Mouse (Mus musculus): ENCODE data around the gene Zmiz1.

The Zmiz1 gene

DNA sequence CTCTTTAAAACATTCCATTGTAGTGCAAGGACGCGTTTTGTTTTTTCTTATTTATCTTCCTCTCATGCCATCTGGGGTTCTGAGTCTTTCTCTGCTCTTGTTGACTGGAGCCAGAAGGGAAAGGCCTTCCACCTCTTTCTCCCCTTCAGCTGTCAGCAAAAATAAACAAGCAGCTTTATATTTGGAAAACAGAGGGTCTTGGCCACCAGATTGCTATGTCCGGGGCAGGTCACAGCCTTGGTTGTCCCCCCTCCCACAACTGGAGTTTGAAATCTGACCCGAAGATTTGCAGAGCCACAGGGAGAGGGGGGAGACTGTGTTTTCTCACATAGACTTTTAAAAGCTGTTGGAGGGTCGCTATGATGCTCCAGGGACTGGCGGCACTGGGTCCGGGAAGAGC lies 96.9 kb downstream of the Zmiz1 start:
- no peak for DNase-seq (ENCODE audit: low read depth, low spot score)

DNA sequence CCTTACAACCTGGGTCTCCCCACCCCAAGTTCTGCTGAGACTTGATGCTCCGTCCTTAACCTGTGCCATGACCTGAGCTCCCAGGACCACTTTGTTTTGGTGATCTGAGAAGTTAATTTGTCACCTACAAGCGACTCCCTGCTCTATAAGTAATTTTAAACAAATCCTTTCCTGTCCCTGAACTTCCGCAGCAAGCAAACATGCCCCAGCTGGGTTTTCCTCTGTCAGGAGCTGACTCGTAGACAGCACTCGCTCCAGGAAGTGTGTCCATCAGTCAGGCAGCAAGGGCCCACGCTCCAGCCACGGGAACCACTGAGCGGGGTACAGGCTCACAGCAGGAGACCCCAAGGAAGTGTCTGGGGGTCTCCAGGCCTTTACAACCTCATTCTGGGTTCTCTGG lies 98.0 kb downstream of the Zmiz1 start:
- DNase-seq (ENCODE audit: low read depth, low spot score): no peak

DNA sequence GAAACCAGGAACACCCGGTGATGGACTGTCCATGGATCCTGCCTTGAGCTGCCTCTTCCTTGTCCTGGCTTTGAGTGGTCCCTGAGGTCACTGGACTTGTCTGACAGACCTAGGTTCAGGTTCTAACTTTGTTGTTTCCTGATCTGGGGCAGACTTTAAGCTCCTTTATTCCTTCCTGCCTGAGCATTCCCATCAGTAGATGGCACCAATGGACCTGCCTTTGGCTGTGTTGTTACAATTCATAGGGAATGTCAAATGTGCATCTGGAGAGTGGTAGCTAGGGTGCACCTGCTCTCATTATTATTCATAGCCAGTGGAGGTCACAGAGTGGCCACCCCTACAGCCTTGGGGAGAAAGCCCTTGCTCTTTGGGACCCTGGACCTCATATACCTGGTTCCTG lies 99.5 kb downstream of the Zmiz1 start:
- DNase-seq (ENCODE audit: low read depth, low spot score): no peak

DNA sequence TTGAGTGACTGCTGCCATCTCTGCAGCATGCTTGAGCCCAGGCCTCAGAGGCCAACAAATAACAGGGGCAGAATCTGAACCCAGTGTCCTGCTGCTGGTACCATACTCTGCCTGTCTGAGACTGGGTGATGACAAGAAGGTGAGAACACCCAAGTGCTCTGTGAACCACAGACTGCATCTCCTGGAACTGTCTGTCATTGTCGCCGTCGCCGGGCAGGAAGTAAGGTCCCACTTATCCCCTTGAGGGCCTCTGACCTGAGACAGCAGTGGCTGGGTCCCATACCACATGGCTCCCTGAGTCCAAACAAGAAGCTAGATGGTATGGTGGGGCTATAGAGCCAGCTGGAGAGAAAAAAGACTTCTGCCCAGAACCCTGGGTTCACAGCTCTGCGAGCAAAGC lies 100.9 kb downstream of the Zmiz1 start:
- no peak for DNase-seq (ENCODE audit: low read depth, low spot score)

DNA sequence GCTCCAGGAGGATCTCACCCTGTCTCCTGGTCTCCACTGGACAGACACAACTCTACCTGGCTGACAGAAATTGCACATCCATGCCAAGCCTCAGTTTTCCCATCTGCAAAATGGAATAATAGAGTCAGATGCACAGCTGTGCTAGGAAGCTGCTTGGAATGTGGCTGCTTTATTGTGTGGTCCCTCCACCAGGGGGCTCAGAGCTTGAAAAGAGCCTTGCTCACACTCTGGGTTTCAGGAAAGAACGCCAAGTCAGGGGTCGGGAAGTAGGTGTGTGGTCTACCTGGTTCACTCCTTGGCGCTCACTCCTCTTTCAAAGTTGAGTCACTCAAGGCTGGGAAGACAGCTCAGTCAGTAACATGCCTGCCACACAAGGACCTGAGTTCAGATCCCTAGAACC lies 101.9 kb downstream of the Zmiz1 start:
- DNase-seq (ENCODE audit: low read depth, low spot score): no peak

DNA sequence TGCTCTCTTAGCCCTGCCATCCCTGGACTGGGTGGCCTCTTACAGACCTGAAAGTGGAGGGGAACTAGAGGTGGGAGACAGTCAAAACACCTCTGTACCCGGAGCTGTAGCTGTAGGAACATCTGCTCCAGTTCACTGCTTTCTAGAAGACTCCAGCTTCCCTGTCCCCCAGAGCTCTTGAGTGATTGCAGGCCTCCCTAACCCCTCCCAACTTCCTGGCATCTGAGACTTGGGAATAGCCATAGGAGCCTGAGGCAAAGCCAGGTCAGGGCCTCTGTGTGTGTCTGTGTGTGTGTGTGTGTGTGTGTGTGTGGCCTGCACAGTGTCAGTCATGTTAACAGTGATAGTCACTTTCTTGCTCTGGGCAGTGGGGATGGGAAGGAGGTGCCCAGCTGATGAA lies 102.7 kb downstream of the Zmiz1 start:
- no peak for DNase-seq (ENCODE audit: low read depth, low spot score)

DNA sequence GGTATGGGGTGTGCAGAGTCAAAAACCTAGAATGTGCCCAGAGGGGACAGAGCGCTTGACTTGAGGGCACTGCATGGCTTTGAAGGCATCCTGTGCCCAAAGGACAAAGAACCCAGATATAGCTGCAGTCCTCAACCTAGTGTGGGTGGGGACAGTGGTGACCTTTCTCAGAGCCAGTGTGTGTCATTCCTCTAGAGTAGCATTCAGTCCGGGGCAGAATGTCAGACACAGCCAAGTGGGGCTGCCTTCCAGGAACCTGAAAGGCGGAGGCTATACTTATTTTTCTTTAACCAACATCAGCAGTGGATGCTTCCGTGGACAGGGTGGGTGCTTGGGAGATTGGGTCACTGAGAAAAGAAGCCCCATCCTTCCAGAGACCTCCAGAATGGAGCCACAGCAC lies 103.5 kb downstream of the Zmiz1 start:
- no peak for DNase-seq (ENCODE audit: low read depth, low spot score)

DNA sequence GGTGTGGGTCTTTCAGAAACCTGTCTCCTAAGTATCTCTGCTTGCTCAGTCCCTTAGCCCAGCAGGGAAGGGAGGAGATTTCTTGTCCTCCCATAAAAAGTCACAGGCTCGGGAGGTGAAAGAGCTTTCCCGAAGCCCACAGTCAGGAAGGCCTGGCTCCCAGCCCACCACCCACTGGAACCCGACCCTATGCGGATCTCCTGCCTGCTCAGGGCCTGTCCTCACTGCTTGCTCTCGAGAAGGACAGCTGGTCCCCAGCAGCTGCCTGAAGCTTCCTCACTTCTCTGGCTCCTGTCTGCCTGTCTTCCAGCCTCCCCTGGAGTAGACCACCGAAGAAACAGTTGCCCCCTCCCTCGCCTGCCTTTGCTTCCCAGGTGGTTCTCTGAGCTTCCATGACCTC lies 103.9 kb downstream of the Zmiz1 start:
- DNase-seq (ENCODE audit: low read depth, low spot score): no peak

DNA sequence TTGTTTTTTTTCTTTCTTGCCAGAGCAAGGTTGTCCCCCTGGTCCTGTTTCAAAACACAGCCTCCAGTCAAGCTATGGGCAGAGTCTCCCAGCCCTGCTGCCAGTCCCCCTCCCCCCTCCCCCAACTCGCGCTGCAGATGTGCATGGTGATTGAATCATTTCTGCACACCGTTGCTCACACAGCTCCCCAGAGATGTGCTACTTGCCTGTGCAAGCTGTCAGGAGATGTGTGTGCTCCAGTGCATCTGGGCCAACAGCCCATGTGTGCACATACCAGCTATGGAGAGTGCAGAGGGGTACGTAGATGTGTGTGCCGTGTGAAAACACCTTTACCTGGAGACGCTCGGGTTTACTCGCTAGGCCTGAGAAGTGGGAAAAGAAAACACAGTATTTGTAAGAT lies 105.6 kb downstream of the Zmiz1 start:
- DNase-seq (ENCODE audit: low read depth, low spot score): no peak

DNA sequence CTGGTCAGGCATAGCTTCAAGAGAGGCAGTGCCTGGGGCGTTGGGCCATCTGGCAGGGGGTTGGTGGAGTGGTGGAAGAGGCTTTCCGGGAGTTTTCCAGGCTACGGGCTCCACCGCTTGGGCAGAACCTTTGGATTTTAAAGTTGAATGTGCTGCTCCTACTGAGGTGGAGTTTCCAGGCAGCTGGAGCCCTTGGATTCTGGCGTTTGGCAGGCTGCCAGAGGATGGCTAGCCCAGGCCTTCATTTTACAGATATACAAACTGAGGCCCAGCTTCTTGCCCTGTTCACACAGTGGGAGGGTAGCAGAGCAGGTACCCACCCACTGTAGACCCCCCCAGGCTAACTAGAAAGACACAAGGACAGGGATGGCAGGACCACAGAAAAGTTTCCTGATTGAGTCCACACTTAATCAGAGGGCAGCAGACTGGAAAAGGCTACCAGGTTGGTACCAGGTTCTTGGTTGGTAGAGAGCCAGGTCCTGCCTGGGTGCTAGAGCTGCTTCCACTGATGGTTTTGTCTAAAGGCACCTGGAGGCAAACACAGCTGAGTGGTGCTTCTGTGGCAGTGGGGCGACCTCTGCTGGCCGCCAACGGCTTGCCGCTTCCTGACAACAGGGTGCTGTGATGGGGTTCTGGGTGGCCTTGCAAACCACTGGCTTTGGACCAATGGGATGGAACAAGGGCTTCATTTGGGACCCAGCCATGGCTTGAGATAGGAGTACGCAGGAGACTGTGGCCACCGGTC lies 106.5 kb downstream of the Zmiz1 start:
- peak; percentile 55 for DNase-seq (ENCODE audit: low read depth, low spot score)

DNA sequence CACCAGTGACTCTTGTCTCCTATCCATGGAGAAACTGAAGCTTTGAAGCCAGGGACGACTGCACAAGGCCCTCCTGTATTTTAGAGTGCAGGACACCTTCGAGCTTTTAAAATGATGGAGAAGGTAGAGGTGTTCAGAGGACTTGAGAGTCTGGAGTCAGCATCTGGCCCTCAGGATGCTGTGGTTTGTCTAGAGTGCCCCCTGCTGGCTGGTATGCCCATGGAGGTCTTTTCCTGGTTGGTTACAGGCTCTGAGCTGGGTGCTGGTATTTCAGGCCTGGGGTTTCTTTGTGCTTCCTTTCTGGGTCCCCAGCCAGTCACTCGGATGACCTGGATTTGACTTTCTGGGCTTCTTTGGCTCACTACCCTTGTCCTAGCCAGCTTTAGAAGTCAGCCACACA lies 108.3 kb downstream of the Zmiz1 start:
- DNase-seq (ENCODE audit: low read depth, low spot score): no peak

DNA sequence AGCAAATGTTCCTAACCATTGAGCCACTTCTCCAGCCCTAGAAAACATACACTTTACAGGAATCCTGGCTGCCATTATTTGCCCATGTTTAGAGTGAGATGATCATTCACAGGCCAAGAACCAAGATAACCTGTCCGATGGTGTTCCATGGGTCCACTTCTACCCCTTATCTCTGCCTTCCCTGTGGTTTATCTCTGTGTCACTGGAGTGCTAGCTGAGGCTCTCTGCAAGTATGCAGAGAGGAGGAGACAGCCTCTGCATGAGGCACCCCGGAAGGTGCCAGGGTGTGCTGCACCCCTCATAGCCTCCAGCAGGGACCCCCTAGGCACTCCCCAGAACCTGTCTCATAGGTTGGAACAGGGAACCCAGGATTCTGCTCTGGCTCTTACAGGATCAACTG lies 108.9 kb downstream of the Zmiz1 start:
- no peak for DNase-seq (ENCODE audit: low read depth, low spot score)

DNA sequence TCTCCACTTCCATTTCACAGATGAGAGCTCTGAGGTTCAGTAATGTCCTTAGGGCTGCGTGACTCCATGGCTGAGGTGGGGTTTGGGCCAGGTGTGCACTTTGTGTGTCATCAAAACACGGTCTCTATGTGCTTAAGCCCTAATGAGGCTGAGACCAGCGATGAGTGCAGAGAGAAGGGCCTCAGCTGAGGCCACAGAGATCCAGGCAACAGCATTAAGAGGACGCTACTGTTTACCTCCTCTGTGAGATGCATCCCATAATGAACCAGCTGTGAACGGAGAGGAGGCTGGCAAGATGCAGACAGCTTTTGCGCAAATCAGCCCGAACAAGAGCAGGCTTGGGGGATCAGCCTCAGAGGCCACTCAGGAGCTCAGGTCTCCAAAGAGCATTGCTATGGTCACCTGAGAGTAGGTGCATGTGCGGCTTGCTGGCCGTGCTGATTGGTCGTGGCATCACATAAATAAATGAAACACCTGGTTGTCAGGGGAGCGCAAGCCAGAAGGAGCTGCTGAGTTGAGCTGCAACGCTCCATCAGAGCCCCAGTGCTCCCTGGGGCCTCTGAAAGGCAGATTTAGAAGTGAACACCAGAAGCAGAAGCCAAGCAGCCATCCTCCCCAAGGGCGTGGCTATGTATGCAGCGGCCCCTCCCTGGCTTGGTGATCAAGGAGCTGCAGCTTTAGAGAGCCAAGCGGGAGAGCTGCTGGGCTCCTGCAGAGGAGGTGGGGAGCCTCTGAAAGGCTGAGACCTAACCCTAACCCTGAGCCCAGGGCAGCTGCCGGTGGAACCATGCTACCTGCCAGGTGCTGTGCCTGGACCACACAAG lies 115.3 kb downstream of the Zmiz1 start:
- no peak for DNase-seq (ENCODE audit: low read depth, low spot score)

DNA sequence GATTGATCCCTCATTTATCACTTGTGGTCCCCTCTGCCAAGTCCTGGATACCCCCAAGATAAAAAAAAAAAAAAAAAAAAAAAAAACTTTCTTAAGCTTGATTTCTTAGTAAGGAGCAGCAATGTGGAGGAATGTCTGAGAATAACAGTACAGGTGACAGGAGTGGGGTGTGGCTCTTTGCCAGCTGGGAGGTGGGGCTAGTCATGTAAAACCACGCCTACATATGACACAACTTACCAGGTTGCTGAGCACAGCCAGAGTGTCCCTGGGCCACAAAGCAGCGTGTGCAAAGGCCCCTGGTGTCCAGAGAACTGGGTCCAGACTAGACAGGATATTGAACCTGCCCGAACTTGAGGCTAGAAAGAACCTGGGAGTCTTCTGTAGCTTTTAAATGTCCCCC lies 117.7 kb downstream of the Zmiz1 start:
- no peak for DNase-seq (ENCODE audit: low read depth, low spot score)

DNA sequence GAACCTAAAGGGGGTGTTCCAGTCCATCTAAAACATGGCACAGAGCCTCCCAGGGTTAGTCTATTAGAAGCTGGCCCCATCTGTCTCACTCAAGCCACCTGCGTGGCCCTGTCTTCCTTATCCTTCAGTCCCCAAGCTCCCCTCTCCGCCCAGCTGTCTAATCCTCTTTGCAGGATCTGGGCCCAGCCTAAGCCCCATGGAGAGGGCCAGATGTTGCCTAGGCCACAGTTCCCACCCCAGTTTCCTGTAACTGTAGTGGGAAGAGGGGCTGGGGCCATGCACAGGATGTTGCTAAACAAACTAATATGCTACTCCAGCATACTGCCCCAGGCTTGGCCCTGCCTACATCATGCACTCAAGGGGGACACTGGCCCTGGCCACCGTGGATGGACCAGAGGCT lies 118.4 kb downstream of the Zmiz1 start:
- peak; percentile 78 for DNase-seq (ENCODE audit: low read depth, low spot score)

DNA sequence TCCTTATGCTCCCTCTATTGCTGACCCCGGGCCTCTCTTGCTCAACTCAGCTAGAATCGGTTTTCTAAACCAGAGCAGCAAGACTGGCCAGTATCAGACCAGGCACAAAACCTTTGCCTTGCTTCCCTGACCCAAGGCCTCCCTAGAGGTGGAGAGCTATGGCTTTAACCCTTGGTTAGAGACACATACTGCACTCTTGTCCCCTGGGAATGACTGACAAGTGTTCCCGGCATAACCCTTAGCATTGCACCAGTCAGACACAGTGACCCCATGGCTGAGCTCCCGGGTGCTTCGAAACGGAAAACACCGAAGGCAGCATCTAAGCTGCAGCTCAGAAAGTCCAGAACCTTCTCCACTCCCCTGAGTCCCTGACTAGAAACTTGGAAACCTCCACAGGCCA lies 120.6 kb downstream of the Zmiz1 start:
- DNase-seq (ENCODE audit: low read depth, low spot score): no peak

DNA sequence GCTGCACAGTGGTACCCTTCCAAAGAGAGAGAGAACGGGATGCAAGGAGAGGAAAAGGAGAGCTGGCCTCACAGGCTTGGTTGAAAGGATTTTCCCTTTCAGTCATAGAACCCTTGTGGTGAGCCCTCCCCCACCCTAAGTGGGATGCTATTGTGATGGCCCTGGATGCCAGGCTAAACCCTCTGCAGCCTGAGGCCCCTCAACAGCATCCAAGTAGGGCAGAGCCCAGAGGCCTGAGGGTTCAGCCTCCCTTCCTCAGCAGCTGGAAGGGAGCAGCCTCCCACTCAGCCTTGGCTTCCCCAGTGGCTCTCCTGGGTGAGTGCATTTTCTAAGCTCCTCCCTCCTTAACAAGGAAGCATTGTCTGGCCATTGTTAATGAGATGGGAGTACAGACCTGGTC lies 121.4 kb downstream of the Zmiz1 start:
- no peak for DNase-seq (ENCODE audit: low read depth, low spot score)

DNA sequence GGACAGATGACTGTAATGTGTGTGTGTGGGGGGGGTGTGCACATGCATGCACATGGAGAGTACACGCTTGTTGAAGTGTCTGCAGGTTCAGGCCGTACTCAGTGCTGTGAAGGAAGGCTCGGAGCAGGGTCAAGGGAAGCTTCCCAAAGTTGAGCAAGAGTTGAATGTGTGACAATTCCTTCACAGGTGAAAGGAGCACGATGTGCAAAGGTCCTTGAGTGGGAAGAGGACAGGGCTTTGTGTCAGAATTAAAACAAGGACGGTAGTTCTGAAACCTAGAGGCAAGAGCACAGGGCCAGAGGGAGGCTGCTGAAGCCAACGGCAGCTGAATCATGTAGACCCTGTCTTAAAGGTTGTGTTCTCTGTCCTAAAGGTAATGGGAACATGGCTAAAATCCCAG lies 123.6 kb downstream of the Zmiz1 start:
- DNase-seq (ENCODE audit: low read depth, low spot score): no peak

DNA sequence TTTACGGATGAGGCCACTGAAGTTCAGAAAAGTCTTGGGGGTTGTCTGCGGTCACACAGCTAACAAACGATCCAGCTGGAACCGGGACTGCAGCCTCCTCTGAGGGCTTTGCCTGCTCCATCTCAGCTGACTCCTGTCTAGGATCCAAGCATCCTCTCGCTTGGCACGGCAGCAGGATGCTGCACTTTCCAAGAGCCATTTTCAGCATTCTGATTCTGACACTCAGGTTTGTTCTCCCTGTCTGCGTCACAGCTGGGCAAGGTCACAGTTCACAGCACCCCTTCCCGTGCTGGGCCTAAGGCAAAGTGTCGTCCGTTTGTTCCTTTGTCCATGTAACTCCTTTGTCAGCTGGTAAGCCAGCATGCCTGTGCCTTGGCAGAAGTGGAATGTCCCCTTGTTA lies 124.9 kb downstream of the Zmiz1 start:
- no peak for DNase-seq (ENCODE audit: low read depth, low spot score)

DNA sequence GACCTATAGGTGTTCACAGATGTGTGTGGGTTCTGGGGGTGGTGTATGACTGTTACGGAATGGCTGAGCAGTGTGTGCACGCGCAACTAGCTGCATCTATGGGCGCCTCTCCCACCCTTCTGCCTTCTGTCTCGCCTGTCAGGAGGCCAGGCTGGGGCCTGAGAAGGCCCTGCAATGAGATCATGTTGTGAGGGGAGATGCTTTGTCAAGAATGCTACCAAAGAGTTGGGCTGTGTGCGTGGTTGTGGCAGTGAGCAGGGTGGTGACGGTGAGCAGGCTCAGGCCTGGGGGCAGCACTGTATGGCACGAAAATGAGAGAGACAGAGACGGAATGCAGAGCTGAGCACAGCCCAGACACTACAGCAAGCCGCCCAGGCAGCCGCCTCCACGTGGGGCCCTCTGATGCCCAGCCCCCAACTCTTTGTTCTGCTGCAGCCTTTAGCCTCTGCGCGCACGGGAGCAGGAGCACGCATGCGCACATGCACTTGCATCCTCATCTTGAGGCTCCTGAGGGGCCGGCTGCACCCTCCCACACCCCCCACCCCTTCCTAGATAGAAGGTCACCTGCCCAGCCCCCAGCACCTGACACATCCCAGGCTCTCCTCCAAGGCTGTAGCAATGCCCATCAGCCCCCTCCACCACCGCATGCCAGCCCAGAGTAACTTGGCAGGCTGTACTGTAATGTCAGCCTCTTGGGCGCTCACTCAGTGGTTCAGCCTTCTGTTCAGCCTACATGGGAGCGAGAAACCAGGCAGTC lies 126.7 kb downstream of the Zmiz1 start:
- DNase-seq (ENCODE audit: low read depth, low spot score): no peak

DNA sequence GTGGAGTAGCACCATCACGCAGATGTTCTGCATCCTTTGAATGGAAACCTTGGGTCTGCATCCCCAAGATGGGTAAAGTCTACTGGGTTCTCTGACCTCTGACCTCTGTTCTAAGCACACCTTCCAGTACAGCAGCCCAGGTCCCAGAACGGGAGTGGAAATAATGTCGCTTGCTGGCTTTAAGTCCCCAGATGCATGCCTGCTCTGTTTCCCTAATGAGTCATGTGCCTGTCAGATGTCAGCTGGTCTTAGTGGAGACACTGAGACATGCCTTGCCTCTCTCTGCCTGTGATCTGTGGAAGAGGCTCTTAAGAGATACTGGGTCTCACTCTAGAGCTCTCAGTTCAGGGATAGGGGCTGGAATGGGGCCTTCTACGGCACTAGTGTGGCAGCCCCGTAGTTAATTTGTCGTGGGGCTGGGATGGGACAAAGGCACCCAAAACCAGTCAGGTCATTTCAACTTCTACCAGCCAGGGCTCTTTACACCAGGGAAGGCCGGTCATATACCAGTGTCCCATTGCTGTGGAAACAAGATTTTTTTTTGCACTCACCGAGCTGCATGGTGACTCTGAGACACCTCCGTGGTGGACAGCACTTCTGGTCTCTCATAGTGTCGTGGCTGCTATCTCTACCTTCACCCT lies 128.0 kb downstream of the Zmiz1 start:
- DNase-seq (ENCODE audit: low read depth, low spot score): no peak

DNA sequence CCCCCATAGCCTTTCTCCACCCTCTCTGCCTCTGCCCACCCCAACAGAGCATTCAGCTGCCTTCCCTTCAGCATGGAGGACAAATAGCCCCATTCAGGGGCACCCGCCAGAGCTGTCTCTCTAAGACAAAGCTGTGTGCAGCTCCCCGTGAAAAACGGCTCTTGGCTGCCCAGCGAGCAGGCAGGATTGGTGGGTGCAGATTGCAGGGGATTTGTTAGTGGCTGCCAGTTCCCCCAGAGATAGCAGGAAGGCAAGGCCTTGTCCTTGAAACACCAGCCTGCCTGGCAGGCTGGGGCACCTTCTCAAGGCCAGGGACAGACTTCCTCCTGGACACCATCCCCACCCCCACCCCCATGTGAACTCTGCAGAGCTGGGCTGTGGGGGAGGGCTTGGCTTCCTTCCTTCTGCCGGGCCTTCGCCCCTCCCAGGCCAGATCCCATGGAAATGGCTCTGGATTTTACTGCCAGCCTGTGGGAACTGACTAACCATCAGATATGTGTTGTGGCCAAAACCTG lies 128.6 kb downstream of the Zmiz1 start:
- no peak for DNase-seq (ENCODE audit: low read depth, low spot score)

Data from retina, postnatal 7 days (tissue).